Mouse (Mus musculus): ENCODE measurements at regions not wholly inside any gene's neighbourhood (a gene's known extent, or its start where the extent isn't known, plus 50 kb on each side); places are given as distances from the start of the nearest gene placed in this dataset.
A peak's percentile ranks its signal among the peaks of the same experiment; 100 is the strongest.

GRCm38 (mm10) chr13:71008216-71008615, 166.6 kb upstream of the Adamts16 start:
- DNase-seq (ENCODE audit: low spot score in 2 of 2): no peak

- no peak for DNase-seq (ENCODE audit: low spot score in 2 of 2)
Observed at GRCm38 (mm10) chr13:71006117-71006516, 164.5 kb upstream of the Adamts16 start.

GRCm38 (mm10) chr13:71003517-71003916, 161.9 kb upstream of the Adamts16 start:
- no peak for DNase-seq (ENCODE audit: low spot score in 2 of 2)

GRCm38 (mm10) chr13:71001278-71001677, 159.7 kb upstream of the Adamts16 start:
- peak in 1 of 2 experiments; percentile 10 for DNase-seq (ENCODE audit: low spot score in 2 of 2)

- no peak for DNase-seq (ENCODE audit: low spot score in 2 of 2)
Observed at GRCm38 (mm10) chr13:71000422-71001008, 158.9 kb upstream of the Adamts16 start.

- DNase-seq (ENCODE audit: low spot score in 2 of 2): no peak
Observed at GRCm38 (mm10) chr13:70993522-70993921, 151.9 kb upstream of the Adamts16 start.

GRCm38 (mm10) chr13:70989999-70990645, 148.5 kb upstream of the Adamts16 start:
- no peak for DNase-seq (ENCODE audit: low spot score in 2 of 2)

- no peak for DNase-seq (ENCODE audit: low spot score in 2 of 2)
Observed at GRCm38 (mm10) chr13:70979344-70979743, 137.7 kb upstream of the Adamts16 start.

- DNase-seq (ENCODE audit: low spot score in 2 of 2): no peak
Observed at GRCm38 (mm10) chr13:70978547-70979307, 137.1 kb upstream of the Adamts16 start.

GRCm38 (mm10) chr13:70969596-70969995, 128.0 kb upstream of the Adamts16 start:
- no peak for DNase-seq (ENCODE audit: low spot score in 2 of 2)

- no peak for DNase-seq (ENCODE audit: low spot score in 2 of 2)
Observed at GRCm38 (mm10) chr13:70967781-70968180, 126.2 kb upstream of the Adamts16 start.

GRCm38 (mm10) chr13:70963384-70963783, 121.8 kb upstream of the Adamts16 start:
- no peak for DNase-seq (ENCODE audit: low spot score in 2 of 2)

GRCm38 (mm10) chr13:70934309-70935037, 92.9 kb upstream of the Adamts16 start:
- DNase-seq (ENCODE audit: low spot score in 2 of 2): no peak

GRCm38 (mm10) chr13:70913834-70914233, 72.2 kb upstream of the Adamts16 start:
- no peak for DNase-seq (ENCODE audit: low spot score in 2 of 2)

GRCm38 (mm10) chr13:70910934-70911333, 69.3 kb upstream of the Adamts16 start:
- DNase-seq (ENCODE audit: low spot score in 2 of 2): no peak

GRCm38 (mm10) chr13:70904834-70905233, 63.2 kb upstream of the Adamts16 start:
- DNase-seq (ENCODE audit: low spot score in 2 of 2): no peak

GRCm38 (mm10) chr13:70903831-70904230, 62.2 kb upstream of the Adamts16 start:
- no peak for DNase-seq (ENCODE audit: low spot score in 2 of 2)

GRCm38 (mm10) chr13:70903150-70903549, 61.5 kb upstream of the Adamts16 start:
- no peak for DNase-seq (ENCODE audit: low spot score in 2 of 2)

GRCm38 (mm10) chr13:70902727-70903126, 61.1 kb upstream of the Adamts16 start:
- no peak for DNase-seq (ENCODE audit: low spot score in 2 of 2)

GRCm38 (mm10) chr13:70891634-70892033, 50.0 kb upstream of the Adamts16 start:
- no peak for DNase-seq (ENCODE audit: low spot score in 2 of 2)
